Mouse (Mus musculus) heart, adult 2 months (tissue): ENCODE results near the gene Trappc3.

Source experiments
- CTCF ChIP-seq: fragments of 200-600 bp; IDR thresholded peaks from 2 replicates; pipeline ENCODE4 v1.8.1; 2022; ENCODE audit warnings: antibody characterized with exemption, mild to moderate bottlenecking, moderate library complexity
- EP300 ChIP-seq: fragments of 200-500 bp; IDR thresholded peaks from 2 replicates; pipeline ENCODE4 v1.6.1; 2011; ENCODE audit warnings: low read depth, low read length, control low read depth; ENCODE audit not compliant: insufficient read depth
- POLR2A ChIP-seq: fragments of 200-500 bp; IDR thresholded peaks from 2 replicates; pipeline ENCODE4 v1.6.1; 2011; ENCODE audit warnings: mild to moderate bottlenecking, low read depth, low read length, control low read depth; ENCODE audit not compliant: insufficient read depth

GRCm38 (mm10) chr4:126256131-126256791, 5.9 kb upstream of the Trappc3 start, which contains the start of gene Map7d1:
- TF ChIP-seq POLR2A (peak; percentile 91), CTCF (peak; percentile 39), EP300 (0 out of 2 replicates have a peak, but pooled peaks have one; percentile 20)
